Mouse (Mus musculus): ENCODE results near the gene Oasl2.
"Not testable (repeated sequence)": the region's sequence is repeated elsewhere in the genome, so short reads cannot be mapped to it uniquely, and the experiment has no call there.

Gene Oasl2

DNA sequence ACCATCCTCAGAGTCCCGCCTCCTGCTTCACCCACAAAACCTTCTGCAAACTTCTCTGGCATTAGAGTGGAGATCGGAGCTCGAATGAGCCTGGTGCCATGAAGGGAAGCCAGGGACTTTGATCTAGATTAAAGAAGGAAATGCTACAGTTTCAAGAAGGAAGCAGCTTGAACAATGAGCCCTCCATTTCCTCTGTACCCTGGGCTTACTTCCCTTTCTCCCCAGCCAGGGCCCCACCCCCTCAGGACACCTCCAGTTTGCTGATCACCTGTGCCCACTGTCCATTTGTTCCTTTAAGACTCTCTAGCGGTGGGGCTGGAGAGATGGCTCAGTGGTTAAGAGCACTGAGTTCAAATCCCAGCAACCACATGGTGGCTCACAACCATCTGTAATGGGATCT, 20.0 kb downstream of the Oasl2 start:
- DNase-seq: no peak

DNA sequence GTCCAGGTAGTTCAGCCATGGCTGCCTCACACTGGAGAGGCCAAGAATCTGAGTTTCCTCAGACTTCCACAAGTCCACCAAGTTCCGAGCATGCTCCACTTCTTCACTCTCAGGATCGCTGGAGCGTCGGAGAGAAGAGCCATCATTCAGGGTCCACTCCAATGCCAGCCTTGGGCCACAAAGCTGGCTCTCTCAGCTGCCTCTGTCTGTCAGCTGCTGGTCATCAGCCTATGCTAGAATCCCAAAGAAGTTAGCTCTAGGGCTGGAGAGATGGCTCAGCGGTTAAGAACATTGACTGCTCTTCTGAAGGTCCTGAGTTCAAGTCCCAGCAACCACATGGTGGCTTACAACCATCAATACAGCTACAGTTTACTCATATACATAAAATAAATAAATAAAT, 20.6 kb downstream of the Oasl2 start:
- not testable (repeated sequence) for DNase-seq

- no peak for DNase-seq
Observed at GRCm38 (mm10) chr5:114921551-114922365, 25.0 kb downstream of the Oasl2 start.

GRCm38 (mm10) chr5:114922366-114922731, 25.6 kb downstream of the Oasl2 start:
- no peak for DNase-seq

- DNase-seq: no peak
Observed at GRCm38 (mm10) chr5:114922998-114923473, 26.3 kb downstream of the Oasl2 start, which contains the start of gene Oasl1. TSS of gene Oasl1 (plus strand) at chr5:114923240.

DNA sequence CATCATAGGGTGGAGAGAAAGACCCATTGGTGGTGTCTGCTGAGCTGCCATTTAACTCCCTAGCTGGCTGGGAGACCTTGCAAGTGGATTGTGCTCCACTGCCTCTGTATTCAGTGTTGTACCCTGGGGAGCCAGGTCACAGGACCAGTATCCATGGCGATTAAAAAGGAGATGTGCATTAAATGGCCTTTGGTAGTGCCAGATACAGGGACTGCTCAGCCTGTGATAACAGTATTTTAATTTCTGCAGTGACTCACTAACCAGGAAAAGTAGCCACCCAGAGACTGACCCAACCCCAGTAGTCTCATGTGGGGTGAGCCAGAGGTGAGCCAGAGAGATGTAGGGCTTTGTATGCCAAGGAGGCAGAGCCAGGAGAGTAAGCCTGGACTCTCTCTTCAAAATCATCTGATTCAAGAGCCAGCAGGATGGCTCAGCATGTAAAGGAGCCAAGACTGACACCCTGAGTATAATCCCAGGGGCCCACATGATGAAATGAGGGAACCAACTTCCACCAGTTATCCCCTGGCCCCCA, 29.5 kb downstream of the Oasl2 start:
- no peak for DNase-seq

DNA sequence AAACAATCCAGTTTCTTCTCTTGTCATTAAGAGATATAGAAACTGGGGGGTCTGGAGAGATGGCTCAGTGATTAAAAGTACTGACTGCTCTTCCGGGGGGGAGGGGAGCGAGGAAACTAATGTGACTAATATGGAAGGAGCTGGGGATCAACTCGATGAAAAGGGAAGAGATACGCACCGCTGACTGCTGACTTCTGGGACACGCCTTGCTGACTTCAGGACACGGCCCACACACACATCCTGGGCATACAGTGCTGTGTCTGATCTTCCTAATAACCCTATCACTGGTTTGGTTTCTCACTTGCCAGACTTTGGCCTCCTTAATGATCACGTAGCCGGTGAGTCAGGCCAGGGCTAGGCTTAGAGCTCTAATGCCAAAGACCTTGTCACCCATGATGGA, 30.0 kb downstream of the Oasl2 start:
- DNase-seq: no peak

- DNase-seq: no peak
Observed at GRCm38 (mm10) chr5:114931626-114932025, 34.9 kb downstream of the Oasl2 start.

GRCm38 (mm10) chr5:114933206-114933605, 36.5 kb downstream of the Oasl2 start:
- DNase-seq: no peak

GRCm38 (mm10) chr5:114935838-114936237, 39.1 kb downstream of the Oasl2 start:
- no peak for DNase-seq

DNA sequence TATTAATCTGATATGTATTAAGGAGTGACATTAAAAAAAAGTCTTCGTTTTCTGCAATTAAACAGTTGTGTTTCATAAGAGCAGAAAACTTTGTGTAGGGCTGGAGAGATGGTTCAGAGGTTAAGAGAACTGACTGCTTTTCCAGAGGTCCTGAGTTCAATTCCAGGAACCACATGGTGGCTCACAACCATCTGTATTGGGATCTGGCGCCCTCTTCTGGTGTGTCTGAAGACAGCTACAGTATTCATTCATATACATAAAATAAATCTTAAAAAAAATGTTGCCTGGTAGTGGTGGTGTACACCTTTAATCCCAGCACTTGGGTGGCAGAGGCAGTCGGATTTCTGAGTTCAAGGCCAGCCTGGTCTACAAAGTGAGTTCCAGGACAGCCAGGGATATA, 44.4 kb downstream of the Oasl2 start:
- DNase-seq: not testable (repeated sequence)

DNA sequence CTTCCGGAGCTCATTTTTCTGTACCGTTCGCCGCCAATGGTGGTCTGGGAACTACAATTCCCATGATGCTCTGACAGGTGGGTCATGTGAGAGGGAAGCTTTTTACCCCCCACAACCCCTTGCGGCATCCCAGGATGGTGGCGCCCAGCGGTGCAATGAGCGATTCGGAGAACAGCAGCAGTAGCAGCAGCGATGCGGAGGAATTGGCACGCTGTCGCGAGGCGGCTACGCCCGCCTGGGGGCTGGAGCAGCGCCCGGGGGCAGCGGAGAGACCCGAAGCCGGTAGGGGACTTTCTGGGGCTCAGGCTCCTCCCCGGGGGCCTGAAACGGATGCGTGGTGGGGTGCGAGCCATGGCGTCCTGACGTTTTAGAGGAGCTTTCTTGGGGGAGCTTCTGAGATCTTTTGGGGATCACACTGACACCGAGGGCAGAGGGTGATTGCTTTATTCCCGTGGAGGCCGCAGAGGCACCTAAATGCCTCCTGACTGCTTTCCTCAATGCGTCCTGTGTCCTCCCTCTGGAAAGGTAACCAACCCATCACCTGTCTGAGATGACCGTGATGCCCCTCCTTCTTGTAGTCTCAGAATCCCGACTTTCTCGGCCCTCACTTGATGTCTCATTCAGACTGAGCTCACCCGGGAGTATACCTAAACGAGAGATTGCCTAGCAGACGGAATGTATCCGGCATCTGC, 45.5 kb downstream of the Oasl2 start, which contains the start of gene 2210016L21Rik:
TSS of gene 2210016L21Rik (plus strand) at position 85 of the 692 bp plus-strand sequence.
- DNase-seq: peak; percentile 84

DNA sequence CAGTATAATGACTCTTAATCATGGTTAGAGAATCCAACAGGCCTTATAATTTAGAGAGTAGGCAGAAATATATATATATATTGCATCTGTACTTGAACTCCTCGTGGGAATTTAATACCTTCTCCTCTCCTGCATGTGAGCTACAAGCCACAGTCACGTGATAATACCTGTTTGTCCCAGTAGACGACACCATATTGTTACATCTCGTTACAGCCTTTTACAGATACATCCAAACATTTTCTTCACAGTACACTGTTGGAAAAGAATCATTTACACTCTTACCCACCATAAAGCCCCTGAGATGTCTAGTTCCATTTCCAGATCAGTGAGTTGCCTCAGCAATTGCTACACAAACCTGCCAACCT, 46.0 kb downstream of the Oasl2 start:
- no peak for DNase-seq

DNA sequence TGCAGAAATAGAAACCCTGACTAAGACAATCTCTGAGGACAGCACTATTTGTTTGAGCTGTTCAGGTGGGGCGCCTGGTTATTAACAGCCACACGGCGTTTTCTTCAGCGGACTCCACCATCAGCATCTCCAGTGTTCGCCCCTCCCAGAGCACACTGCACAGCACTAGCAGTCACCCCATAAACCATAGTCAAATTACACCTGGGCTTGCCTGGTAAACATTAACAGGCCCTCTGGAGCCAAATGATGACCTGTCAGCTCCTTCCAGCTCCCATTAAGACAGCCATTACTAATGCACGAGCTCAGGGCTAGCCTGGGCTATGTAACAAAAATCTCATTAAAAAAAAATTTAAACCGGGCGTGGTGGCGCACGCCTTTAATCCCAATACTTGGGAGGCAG, 48.3 kb downstream of the Oasl2 start:
- DNase-seq: no peak

GRCm38 (mm10) chr5:114948891-114949290, 52.2 kb downstream of the Oasl2 start:
- peak; percentile 51 for DNase-seq

DNA sequence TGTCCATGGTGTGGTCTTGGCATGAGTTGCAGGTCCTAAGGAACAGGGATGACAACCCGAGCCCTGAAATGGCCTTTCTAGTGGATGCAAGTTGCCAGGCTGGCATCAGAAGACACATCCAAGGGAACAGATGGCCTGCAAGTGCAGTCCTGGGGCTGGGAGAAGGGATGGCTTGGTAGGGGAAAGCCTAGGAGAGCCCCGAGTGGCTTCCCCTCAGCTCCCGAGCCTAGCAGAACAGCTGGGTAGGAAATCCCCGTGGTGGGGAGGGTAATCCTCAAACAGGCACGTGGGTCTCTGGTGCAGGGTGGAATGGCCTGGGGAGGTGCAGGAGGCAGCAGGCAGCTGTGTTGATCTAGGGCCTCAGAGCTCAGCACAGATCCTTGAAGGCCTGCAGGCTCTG, 52.6 kb downstream of the Oasl2 start:
- DNase-seq: peak; percentile 45

GRCm38 (mm10) chr5:114949812-114950211, 53.1 kb downstream of the Oasl2 start:
- DNase-seq: no peak

DNA sequence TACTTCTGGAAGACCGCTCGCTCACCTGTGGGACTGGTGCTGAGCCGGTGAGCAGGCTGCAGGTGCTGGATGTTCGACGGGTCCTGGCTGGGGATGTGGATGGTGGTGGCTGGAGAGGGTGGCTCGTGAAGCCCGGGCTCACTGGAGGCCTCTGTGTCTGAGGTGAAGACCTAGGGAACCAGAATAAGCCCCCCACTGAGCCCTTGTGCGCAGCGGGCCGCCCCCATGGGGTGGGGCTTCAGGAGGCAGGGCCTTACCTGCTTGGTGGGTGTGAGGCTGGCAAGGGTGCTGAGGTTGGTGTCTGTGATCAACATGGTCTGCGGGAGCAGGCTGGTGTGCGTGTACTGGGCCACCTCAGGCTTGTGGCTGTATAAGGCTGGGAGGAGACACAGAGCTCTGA, 53.9 kb downstream of the Oasl2 start:
- no peak for DNase-seq

DNA sequence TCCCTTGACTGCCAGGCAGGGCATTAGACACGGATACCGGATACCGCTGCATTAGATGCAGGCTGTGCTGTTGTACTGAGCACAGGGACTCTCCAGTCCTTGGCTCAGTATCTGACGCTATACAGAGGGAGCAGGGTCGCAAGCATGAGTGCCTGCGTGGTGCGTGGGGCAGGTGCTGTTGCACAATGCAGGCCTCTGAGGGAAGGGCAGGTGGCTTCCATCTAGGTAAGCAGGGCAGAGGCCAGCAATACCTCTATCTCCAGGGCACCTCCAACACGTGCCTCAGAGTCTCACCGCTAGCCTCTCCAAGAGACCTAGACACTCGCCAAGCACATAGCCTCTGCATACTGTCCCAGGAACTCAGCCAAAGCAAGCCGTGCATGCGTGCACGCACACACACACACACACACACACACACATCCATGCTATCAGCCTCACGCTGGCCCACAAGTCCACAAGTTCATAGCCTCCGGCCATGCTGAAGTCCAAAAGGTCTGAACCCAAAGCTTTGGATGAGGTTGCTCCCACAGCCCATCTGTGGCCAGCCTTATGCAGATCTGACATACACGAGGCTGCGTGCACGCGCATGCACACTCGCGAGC, 54.6 kb downstream of the Oasl2 start:
- no peak for DNase-seq

DNA sequence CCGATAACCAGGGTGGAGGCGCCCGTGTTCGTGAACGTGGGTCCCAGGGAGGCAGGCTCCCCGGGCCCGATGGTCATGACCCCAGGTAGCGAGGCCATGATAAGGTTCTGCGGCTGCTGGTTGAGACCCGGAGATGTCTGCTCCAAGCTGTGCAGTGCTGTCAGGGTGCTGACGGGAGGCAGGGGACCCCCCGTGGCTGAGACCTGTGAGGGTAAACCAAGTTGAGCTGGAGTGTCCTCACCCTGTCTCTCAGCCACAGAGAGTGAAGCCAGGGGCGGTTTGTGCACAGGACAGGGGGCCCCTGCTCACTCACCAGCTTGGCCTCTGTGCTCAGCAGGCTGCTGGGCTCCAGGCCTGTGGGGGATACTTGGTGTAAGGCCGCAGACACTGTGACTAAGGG, 56.6 kb downstream of the Oasl2 start:
- no peak for DNase-seq

DNA sequence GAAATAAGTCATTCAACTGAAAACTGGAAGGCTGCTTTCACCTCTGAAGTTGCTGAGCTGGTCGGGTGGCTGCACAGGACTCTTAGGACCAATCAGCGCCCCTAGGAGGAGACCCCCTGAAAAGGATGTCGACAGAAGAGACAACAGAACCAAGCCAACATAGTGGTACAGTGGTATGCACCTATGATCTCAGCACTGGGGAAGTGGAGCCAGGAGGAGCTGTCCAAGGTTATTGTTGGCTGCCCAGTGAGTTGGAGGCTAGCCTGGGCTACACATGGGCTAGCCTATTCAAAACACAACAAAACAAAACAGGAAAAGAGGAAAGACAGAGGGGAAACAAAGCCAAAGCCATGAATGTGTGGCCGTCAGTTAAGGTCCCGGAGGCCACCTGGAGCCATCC, 61.3 kb downstream of the Oasl2 start:
- DNase-seq: no peak

Measured in cerebellum, adult 8-10 months (tissue).